Mouse (Mus musculus): ENCODE results near the gene Abca4. TPM values are rescaled to one million over a fixed set of nuclear protein-coding genes. Genes with fewer than 3 reads are reported as not detected.

The Abca4 gene
- 0.44 and 0.46 TPM in 2 replicates for polyA plus RNA-seq (2015; fragmentation: Nextera tagmentation; extraction: Ambion mirVana)

GRCm38 (mm10) chr3:122043799-122044547 lies at the start of gene Abca4:
TSS of gene Abca4 (plus strand) at chr3:122044443.
- TF ChIP-seq EP300 (optimal IDR thresholded peaks at IDR 0.05) (no peak), CTCF (IDR thresholded peaks at IDR 0.05; ENCODE audit: low read depth) (no peak)
- Histone ChIP-seq H3K4me3 (ENCODE audit: low read depth, low read length) (no peak within 1 kb of the TSS), H3K4me1 (replicated peaks; ENCODE audit: control insufficient read depth, insufficient read depth) (peaks cover 9% of the 10 kb centered on the region), H3K36me3 (ENCODE audit: control insufficient read depth, insufficient read depth, low read length) (no peaks in the 10 kb centered on the region), H3K9ac (ENCODE audit: low read length) (no peak within 1 kb of the TSS), H3K9me3 (ENCODE audit: control insufficient read depth, low read length) (no peaks in the 10 kb centered on the region), H3K27me3 (ENCODE audit: control insufficient read depth, insufficient read depth, low read length) (no peaks in the 10 kb centered on the region), H3K4me2 (replicated peaks; ENCODE audit: low read depth) (no peak within 1 kb of the TSS), H3K27ac (replicated peaks) (no peak within 1 kb of the TSS)
- WGBS = 36% methylated on average over 26 of the region's 26 CpGs
- ATAC-seq (ENCODE audit: low FRiP score, low TSS enrichment) (no peak), DNase-seq (ENCODE audit: low spot score) (no peak)

DNA sequence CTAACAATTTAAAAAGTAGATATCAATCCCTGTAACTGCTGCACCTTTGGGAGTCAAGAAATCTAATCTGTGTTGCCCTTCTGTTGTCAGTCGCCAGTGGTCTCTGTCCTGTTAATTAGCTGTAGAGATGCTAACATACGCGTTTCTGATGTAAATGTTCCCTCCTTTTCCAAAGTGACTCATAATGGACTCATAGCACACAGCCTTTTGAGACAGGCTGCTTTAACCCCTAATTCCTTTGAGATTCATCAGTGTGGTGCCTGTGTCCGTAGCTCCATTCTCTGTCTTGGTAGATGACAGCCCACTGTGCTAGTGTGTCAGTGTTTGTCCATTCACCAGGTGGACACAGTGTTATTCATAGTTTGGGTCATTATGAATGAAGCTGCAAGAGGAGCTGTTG lies 49.1 kb upstream of the Abca4 start:
- no peaks in the 10 kb centered on the region for H3K4me1 ChIP-seq (replicated peaks; ENCODE audit: control insufficient read depth, insufficient read depth)
- H3K4me3 ChIP-seq (ENCODE audit: low read depth, low read length) = no peak overlapping the region
- ATAC-seq (ENCODE audit: low FRiP score, low TSS enrichment) (no peak), DNase-seq (ENCODE audit: low spot score) (no peak)
- H3K27me3 ChIP-seq (ENCODE audit: control insufficient read depth, insufficient read depth, low read length) = no peaks in the 10 kb centered on the region
- H3K9ac ChIP-seq (ENCODE audit: low read length) = no peak overlapping the region
- no peak overlapping the region for H3K4me2 ChIP-seq (replicated peaks; ENCODE audit: low read depth)
- TF ChIP-seq EP300 (optimal IDR thresholded peaks at IDR 0.05) = no peak
- no peak for TF ChIP-seq CTCF (IDR thresholded peaks at IDR 0.05; ENCODE audit: low read depth)
- 81% methylated on average over 4 of the region's 4 CpGs for WGBS
- H3K27ac ChIP-seq (replicated peaks) = no peak overlapping the region
- peaks cover 8% of the 10 kb centered on the region for H3K36me3 ChIP-seq (ENCODE audit: control insufficient read depth, insufficient read depth, low read length)
- H3K9me3 ChIP-seq (ENCODE audit: control insufficient read depth, low read length) = no peaks in the 10 kb centered on the region

GRCm38 (mm10) chr3:121999934-122000333 lies 44.3 kb upstream of the Abca4 start:
- ATAC-seq (ENCODE audit: low FRiP score, low TSS enrichment) (no peak), DNase-seq (ENCODE audit: low spot score) (no peak)
- Histone ChIP-seq H3K36me3 (ENCODE audit: control insufficient read depth, insufficient read depth, low read length) (peaks cover 2% of the 10 kb centered on the region; the same call in 1 of the 2 replicates), H3K4me1 (replicated peaks; ENCODE audit: control insufficient read depth, insufficient read depth) (no peaks in the 10 kb centered on the region), H3K9me3 (ENCODE audit: control insufficient read depth, low read length) (no peaks in the 10 kb centered on the region), H3K27ac (replicated peaks) (no peak overlapping the region), H3K4me2 (replicated peaks; ENCODE audit: low read depth) (no peak overlapping the region), H3K4me3 (ENCODE audit: low read depth, low read length) (no peak overlapping the region), H3K9ac (ENCODE audit: low read length) (no peak overlapping the region), H3K27me3 (ENCODE audit: control insufficient read depth, insufficient read depth, low read length) (no peaks in the 10 kb centered on the region)
- 89% methylated on average over 2 of the region's 2 CpGs for WGBS
- TF ChIP-seq CTCF (IDR thresholded peaks at IDR 0.05; ENCODE audit: low read depth) = no peak
- no peak for TF ChIP-seq EP300 (optimal IDR thresholded peaks at IDR 0.05)

GRCm38 (mm10) chr3:122001568-122001967 lies 42.7 kb upstream of the Abca4 start:
- Histone ChIP-seq H3K9ac (ENCODE audit: low read length) (no peak overlapping the region), H3K36me3 (ENCODE audit: control insufficient read depth, insufficient read depth, low read length) (peaks cover 2% of the 10 kb centered on the region; the same call in 1 of the 2 replicates), H3K4me2 (replicated peaks; ENCODE audit: low read depth) (no peak overlapping the region), H3K27me3 (ENCODE audit: control insufficient read depth, insufficient read depth, low read length) (no peaks in the 10 kb centered on the region), H3K4me3 (ENCODE audit: low read depth, low read length) (no peak overlapping the region), H3K9me3 (ENCODE audit: control insufficient read depth, low read length) (no peaks in the 10 kb centered on the region), H3K27ac (replicated peaks) (no peak overlapping the region), H3K4me1 (replicated peaks; ENCODE audit: control insufficient read depth, insufficient read depth) (no peaks in the 10 kb centered on the region)
- WGBS = 62% methylated on average over 6 of the region's 6 CpGs
- DNase-seq (ENCODE audit: low spot score) = no peak
- no peak for TF ChIP-seq CTCF (IDR thresholded peaks at IDR 0.05; ENCODE audit: low read depth)
- no peak for TF ChIP-seq EP300 (optimal IDR thresholded peaks at IDR 0.05)
- ATAC-seq (ENCODE audit: low FRiP score, low TSS enrichment) = no peak

- Histone ChIP-seq H3K9ac (ENCODE audit: low read length) (no peak overlapping the region), H3K27me3 (ENCODE audit: control insufficient read depth, insufficient read depth, low read length) (no peaks in the 10 kb centered on the region), H3K36me3 (ENCODE audit: control insufficient read depth, insufficient read depth, low read length) (peaks cover 29% of the 10 kb centered on the region), H3K4me3 (ENCODE audit: low read depth, low read length) (no peak overlapping the region), H3K4me1 (replicated peaks; ENCODE audit: control insufficient read depth, insufficient read depth) (no peaks in the 10 kb centered on the region), H3K27ac (replicated peaks) (no peak overlapping the region), H3K4me2 (replicated peaks; ENCODE audit: low read depth) (no peak overlapping the region), H3K9me3 (ENCODE audit: control insufficient read depth, low read length) (no peaks in the 10 kb centered on the region)
- DNase-seq (ENCODE audit: low spot score) (no peak), ATAC-seq (ENCODE audit: low FRiP score, low TSS enrichment) (no peak)
- TF ChIP-seq EP300 (optimal IDR thresholded peaks at IDR 0.05) (no peak), CTCF (IDR thresholded peaks at IDR 0.05; ENCODE audit: low read depth) (no peak)
- 91% methylated on average over 5 of the region's 5 CpGs for WGBS
These were observed 34.4 kb upstream of the Abca4 start for GRCm38 (mm10) chr3:122009818-122010217.

DNA sequence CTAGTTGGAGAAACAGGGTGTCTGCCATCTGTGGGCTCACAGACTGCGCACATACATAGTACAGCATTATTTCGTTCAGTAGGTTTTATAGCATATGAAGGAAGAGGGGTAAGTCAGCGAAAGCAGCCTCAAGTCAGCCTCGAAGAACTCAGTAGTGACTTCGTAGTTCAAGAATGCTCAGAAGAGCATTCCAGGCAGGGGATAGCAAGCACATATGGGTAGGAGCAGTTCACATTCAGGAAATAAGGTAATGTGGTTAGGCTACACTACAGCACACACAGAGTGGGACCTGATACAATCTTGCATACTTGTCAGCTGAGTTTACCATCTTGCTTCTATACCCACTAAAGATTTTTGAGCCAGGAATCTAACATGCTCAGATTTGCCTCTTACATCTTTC lies 34.0 kb upstream of the Abca4 start:
- no peak for ATAC-seq (ENCODE audit: low FRiP score, low TSS enrichment)
- no peak for DNase-seq (ENCODE audit: low spot score)
- Histone ChIP-seq H3K9me3 (ENCODE audit: control insufficient read depth, low read length) (no peaks in the 10 kb centered on the region), H3K4me3 (ENCODE audit: low read depth, low read length) (no peak overlapping the region), H3K27me3 (ENCODE audit: control insufficient read depth, insufficient read depth, low read length) (no peaks in the 10 kb centered on the region), H3K27ac (replicated peaks) (no peak overlapping the region), H3K4me2 (replicated peaks; ENCODE audit: low read depth) (no peak overlapping the region), H3K4me1 (replicated peaks; ENCODE audit: control insufficient read depth, insufficient read depth) (no peaks in the 10 kb centered on the region), H3K36me3 (ENCODE audit: control insufficient read depth, insufficient read depth, low read length) (peaks cover 29% of the 10 kb centered on the region), H3K9ac (ENCODE audit: low read length) (no peak overlapping the region)
- TF ChIP-seq EP300 (optimal IDR thresholded peaks at IDR 0.05) (no peak), CTCF (IDR thresholded peaks at IDR 0.05; ENCODE audit: low read depth) (no peak)
- WGBS = 82% methylated on average over 5 of the region's 5 CpGs
